Mouse (Mus musculus) right cerebral cortex, adult 2 months (tissue): ENCODE results near the gene Ctnnbip1.

Source experiments
- DNase-seq, 2 experiments: peaks; one replicate each; pipeline ENCODE4 v3.0.0; 2021 to 2022; ENCODE audit warnings: low spot score in 2 of 2

Gene Ctnnbip1

GRCm38 (mm10) chr4:149561986-149562904, 44.2 kb downstream of the Ctnnbip1 start:
- peak; percentile 85 to 88 for DNase-seq

- DNase-seq: peak; percentile 34 to 54
These were observed 44.9 kb downstream of the Ctnnbip1 start for GRCm38 (mm10) chr4:149562905-149563347.

GRCm38 (mm10) chr4:149563941-149564361, 45.9 kb downstream of the Ctnnbip1 start:
- DNase-seq: no peak

GRCm38 (mm10) chr4:149564452-149565407, 46.7 kb downstream of the Ctnnbip1 start:
- peak; percentile 62 to 67 for DNase-seq

GRCm38 (mm10) chr4:149567432-149568026, 49.5 kb downstream of the Ctnnbip1 start:
- DNase-seq: no peak

DNA sequence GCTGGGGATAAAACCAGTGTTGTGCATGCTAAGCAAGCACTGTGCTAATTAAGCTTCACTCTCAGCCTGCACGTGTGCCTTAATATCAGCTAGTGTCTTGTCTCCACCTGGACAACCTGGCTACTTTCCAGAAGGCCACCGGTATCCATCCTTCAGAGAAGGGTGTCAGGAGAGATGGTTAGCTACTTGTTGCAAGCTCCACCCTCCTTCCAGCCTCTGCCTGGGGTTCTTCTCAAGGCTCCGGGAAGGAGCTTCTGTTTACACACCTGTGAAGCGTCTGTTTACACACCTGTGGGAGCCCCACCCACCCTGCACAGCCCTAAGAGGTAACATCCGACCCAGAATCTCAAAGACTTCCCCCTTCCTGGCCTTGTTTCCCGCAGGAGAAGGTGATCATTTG, 50.6 kb downstream of the Ctnnbip1 start:
- no peak for DNase-seq

DNA sequence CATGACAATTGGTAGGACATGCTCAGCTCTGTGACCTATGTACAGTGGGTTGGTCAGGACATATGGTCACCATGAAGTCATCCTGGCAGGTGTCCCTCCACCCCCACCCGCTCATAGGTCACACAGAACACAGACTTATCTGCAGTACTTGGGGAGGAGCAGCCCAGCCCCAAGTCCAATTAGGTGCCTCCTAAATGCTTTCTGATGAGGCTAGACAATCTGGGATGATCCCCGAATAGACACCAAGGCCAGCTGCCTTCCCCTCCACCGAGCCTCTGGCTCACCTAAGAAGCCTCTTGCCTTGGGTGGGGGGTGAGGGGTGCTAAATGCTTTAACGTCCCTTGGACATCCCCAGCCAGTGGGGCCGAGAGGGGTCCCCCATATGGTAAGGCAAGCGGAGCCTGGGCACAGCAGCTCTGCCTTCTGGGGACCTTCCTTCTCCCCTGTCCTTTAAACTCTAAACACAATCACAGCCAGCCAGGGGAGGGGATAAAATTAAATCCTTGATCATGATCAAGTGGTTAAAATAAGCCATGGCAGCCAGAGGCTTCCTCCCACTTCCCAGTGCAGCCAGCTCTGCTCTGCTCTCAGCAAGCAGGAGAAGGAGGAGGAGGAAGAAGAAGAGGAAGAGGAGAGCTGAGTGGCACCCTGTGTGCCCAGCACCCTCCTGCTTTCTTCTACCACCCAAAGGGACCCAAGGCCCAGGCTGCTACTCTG, 51.9 kb downstream of the Ctnnbip1 start:
- peak in 1 of 2 experiments; percentile 51 for DNase-seq

- DNase-seq: no peak
These were observed 52.4 kb downstream of the Ctnnbip1 start for GRCm38 (mm10) chr4:149570498-149570863.

- DNase-seq: no peak
These were observed 53.2 kb downstream of the Ctnnbip1 start for GRCm38 (mm10) chr4:149571209-149571608.

- no peak for DNase-seq
These were observed 53.7 kb downstream of the Ctnnbip1 start for GRCm38 (mm10) chr4:149571651-149572149.

DNA sequence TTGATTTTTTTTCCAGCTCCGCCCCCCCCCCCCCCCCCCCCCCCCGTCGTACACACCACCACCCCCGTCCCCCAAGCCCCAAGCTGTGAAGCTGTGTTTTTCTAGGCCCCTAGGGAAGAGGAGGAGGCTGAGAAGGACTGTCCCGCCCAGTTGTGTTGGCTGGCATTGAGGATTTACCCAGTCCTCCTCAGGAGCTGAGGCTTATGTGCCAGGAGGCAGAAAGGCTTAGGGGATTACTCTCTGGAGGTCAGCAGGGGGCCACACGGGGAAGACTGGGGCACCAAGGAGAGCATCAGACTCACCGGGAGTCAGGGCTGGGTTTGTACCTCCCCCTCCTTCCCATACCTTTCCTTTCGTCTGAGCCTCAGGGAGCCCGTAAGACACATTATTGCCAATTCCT, 54.4 kb downstream of the Ctnnbip1 start:
- DNase-seq: no peak

- no peak for DNase-seq
These were observed 54.8 kb downstream of the Ctnnbip1 start for GRCm38 (mm10) chr4:149572851-149573250.

DNA sequence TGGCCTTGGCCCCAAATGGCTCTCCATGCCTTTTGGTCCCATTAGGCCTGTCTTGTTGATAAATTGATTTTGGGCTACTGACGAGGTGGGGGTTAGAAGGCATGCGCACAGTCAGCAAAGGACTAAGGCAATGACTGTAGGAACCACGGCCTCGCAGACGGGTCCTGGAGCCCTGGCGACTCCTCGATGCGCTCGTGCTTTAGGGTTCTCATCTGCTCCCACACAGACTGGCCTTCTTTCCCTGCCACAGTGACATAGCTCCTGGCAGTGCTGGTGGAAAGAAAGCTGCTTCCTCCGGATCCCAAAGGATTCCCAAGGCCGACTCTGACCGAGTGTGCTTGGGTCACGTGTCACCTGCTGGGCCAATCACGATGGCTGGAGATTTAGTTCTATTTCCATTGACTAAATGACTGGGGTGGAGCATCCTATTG, 56.4 kb downstream of the Ctnnbip1 start:
- DNase-seq: no peak

DNA sequence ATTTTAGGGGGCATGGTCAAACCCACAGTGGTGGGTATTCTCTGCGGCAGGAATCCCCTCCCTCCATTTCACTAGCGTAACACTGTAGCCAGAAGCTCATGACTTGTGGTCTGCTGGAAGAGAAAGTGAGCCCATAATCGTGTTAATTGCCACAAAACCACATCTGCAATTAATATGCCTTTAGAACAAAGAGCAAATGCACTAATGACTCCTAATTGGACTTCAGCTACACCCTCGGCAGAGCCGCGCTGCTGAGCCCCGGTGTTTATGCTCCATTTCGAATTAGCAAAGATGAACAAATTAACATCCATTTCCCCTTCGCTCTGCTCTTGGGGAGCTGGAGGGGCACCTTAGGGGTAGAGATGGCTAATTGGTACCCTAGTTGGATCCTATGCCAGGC, 58.0 kb downstream of the Ctnnbip1 start:
- no peak for DNase-seq

GRCm38 (mm10) chr4:149576993-149577548, 59.0 kb downstream of the Ctnnbip1 start:
- DNase-seq: no peak

GRCm38 (mm10) chr4:149578085-149578681, 60.1 kb downstream of the Ctnnbip1 start:
- DNase-seq: no peak

GRCm38 (mm10) chr4:149578831-149579230, 60.8 kb downstream of the Ctnnbip1 start:
- DNase-seq: peak in 1 of 2 experiments; percentile 38

- DNase-seq: no peak
These were observed 67.2 kb downstream of the Ctnnbip1 start for GRCm38 (mm10) chr4:149585236-149585635.

DNA sequence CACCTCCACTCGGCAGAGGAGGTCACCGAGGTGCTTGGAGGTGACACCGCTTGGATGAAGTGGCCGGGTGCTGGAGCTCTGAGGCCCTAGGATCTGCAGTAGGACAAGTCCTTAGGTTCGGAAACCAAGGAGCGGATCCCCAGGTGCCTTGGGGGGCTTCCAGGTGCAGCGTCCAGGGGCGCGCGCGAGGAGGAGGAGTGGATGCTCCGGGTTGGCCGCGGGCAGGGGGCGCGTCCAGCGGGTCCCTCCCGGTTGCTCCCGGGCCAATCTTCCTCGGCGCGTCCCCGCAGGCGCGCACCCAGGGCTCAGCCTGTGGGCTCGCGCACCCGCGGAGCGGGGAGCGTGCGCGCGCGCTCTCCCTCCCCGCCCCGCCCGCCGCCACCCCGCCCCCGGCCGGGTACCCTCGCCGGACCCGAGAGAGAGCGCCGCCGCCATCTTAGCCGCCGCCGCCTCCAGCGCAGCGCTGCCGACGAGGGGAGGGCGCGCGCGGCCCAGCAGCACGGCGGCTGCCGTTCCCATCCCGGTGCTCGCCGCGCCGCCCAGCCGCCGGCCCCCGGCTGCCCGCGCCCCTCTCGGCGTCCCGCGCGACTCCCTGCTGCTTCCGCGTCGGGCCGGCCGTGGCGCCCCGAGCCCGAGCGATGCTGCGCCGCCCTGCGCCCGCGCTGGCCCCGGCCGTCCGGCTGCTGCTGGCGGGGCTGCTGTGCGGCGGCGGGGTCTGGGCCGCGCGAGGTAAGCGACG, 68.2 kb downstream of the Ctnnbip1 start, which contains the start of gene Clstn1:
Gene Clstn1 (plus strand): TSS at position 425 of the 739 bp plus-strand sequence.
- DNase-seq: peak; percentile 57 to 73
